Mouse (Mus musculus): ENCODE data around the gene Scgb1b29.
"Not testable (repeated sequence)": the region's sequence is repeated elsewhere in the genome, so short reads cannot be mapped to it uniquely, and the experiment has no call there.

The Scgb1b29 gene

DNA sequence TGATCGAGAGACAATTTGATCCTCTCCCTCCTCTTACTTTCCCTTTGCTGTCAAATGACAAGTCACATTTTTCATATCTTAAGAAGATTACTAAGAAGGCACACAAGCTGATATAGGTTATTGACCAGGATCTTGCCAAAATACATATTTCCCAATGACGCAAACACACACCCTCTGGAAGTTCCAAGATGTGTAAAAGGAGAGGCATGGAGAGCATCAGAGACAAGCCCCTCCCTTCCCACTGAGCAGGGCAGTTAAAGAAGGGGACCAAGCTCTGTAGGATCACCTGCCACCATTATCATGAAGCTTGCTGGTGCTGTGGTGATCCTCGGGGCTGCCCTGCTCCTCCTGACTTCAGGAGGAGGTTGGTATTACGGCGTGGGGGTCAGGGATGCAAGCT lies at the start of gene Scgb1b29:
TSS of gene Scgb1b29 (plus strand) at position 301 of the 400 bp plus-strand sequence.
- DNase-seq (ENCODE audit: inconsistent age in 2 of 2, low spot score in 1 of 2), result not testable (repeated sequence)

GRCm38 (mm10) chr7:32428636-32429035 lies 12.7 kb upstream of the Scgb1b29 start:
- DNase-seq (ENCODE audit: inconsistent age in 2 of 2, low spot score in 1 of 2), result not testable (repeated sequence)
